Mouse (Mus musculus): ENCODE data around the gene Fam25c.

DNA sequence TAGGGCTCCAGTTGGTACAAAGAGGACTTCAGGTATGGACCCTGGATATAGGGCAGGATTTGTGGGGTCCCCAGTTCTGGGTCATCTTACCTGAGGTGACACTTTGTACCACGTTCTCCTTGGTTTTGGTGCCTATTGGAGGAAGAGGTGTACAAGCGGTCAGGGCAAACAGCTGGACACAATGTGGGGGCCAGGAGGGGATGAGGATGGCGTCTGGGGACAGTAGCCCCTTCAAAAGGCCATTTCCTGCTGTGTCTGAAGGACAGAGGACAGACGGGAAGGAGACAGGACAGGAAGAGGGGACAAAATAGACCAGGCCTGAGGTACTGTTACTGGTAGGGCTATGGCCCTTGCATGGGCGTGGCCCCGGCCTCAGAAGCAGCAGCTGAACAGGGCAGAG, 18.3 kb upstream of the Fam25c start:
- TF ChIP-seq POLR2A (IDR thresholded peaks at IDR 0.05; ENCODE audit: control insufficient read depth, low read depth, low read length), result no peak
- no peak for TF ChIP-seq CTCF (IDR thresholded peaks at IDR 0.05; ENCODE audit: control insufficient read depth, insufficient read depth, insufficient replicate concordance, low read depth, low read length)

Measured in testis, adult 2 months (tissue).